Mouse (Mus musculus) layer of hippocampus, adult 11-12 months (tissue): ENCODE data around the gene Olfr1284.
"Not testable (repeated sequence)": the region's sequence is repeated elsewhere in the genome, so short reads cannot be mapped to it uniquely, and the experiment has no call there.

Source experiments
- DNase-seq: peaks from one replicate; pipeline ENCODE4 v3.0.0; 2022; ENCODE audit warnings: low spot score

Olfr1284 gene

DNA sequence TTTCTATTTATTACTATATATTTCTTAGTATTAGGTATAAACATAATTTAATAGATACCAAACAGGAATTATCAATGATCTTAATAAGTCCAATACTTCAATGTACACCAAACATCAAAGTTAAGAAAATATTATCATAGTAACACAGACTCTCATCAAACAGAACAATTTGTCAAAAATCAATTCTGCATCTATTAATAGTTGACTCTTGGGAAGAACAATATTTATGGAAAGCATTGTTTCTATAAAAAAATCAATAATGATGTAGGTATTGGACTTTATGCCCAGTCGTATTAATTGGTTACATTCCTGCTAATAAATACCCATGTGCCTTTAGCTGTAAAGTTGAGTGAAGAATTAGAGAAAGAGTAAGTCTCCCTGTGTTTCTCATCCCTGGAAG is at the start of gene Olfr1284:
Gene Olfr1284 (plus strand): TSS at position 301 of the 400 bp plus-strand sequence.
- DNase-seq, result no peak

DNA sequence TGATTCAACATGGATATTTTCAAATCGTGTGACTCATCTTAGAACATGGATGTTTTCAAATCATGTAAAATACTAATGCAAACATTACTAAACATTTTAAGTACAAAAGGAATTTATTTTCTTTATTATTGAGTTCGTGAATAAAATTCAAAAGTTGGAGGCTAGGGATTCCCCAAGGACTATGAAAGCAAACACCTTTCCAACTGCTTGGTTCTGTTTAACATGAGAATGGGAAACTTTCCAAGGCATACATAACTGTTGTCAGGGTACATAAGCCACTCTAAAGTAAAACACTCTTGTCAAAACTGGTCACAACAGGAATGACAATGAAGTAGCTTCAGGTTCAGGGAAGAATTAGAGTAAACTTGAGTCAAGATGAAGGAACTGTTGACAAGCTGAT is 49.1 kb upstream of the Olfr1284 start, which contains the start of gene Olfr1281:
Gene Olfr1281 (plus strand): TSS at position 301 of the 400 bp plus-strand sequence.
- DNase-seq, result no peak

DNA sequence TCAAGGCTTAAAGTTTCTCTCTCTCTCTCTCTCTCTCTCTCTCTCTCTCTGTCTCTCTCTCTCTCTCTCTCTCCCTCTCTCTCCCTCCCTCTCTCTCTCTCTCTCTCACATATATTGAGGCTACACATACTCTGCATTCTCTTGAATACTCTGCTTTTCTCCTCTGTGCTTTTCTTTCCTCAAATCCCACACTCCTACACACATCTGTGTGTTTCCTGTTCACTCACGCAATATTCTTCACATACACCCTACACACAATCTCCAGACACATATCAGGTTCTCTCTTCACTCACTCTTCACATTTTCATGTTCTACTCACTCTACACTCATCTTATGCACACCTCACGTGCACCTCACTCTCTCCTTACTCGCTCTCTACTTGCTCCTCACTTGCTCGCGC is 41.6 kb upstream of the Olfr1284 start:
- DNase-seq, result not testable (repeated sequence)

DNA sequence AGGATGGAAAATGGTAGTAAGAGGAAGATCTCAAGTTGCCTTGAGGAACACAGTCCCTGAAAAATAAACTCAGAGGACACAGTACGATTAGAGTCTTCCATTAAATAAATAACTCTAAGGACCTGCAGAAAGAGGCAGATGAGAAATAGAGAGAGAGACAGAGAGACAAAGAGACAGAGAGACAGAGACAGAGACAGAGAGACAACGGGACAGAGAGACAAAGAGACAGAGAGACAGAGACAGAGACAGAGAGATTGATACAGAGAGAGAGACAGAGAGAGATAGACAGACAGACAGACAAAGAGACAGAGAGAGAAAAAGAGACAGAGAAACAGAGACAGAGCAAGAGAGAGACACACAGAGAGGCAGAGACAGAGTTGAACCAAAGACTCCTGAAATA is 39.3 kb upstream of the Olfr1284 start, which contains the start of gene Olfr1282:
Gene Olfr1282 (minus strand): TSS at position 101 of the 400 bp plus-strand sequence.
- no peak for DNase-seq

DNA sequence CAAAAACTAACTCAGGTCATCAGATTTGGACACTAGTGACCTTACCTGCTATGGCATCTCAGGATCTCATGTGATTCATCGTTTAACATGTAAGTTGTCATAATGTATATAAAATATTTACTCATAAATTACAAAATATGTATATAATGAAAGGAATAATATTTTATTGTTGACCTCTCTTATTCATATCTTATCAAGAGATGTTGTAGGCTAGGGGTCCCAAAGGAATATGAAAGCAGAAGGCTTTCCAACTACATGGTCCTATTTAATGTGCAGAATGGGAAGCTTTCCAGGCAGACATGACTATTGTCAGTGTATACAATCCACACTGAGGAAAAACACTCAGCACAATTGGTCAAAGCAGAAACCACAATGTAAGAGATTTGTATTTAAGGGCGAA is 8.8 kb upstream of the Olfr1284 start, which contains the start of gene Olfr1283:
Gene Olfr1283 (plus strand): TSS at position 301 of the 400 bp plus-strand sequence.
- DNase-seq, result no peak

DNA sequence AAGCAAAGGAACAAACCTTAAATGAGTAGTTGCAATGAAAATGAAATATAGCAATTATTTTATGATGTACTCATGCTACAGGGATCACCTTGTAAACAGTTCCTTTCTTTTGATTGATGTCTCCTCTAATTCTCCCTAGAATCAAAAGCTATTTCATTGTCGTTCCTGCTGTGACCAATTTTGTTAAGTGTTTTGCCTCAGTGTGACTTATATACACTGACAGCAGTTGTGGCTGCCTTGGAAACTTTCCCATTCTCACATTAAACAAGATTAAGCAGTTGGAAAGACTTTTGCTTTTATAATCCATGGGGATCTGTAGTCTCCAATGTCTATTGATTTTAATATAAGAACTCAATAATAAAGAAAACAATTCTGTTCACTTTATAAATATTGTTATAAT is 47.6 kb downstream of the Olfr1284 start, which contains the start of gene Olfr1286:
Gene Olfr1286 (minus strand): TSS at position 185 of the 400 bp plus-strand sequence.
- DNase-seq, result no peak
